Mouse (Mus musculus): ENCODE measurements at regions not wholly inside any gene's neighbourhood (a gene's known extent, or its start where the extent isn't known, plus 50 kb on each side); places are given as distances from the start of the nearest gene placed in this dataset.

DNA sequence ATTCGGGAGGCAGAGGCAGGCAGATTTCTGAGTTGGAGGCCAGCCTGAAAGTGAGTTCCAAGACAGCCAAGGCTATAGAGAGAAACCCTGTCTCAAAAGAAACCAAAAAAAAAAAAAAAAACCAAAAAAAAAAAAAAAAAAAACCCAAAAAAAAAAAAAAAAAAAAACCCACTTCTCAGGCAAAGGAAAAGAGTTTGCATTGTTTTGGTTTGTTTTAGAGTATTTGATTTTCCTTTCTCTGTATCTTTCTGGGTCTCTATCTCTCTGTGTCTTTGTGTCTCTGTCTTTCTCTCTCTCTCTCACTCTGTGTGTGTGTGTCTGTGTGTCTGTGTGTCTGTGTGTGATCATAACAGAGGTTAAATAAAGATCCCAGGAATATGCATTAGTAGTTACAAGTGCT, 95.7 kb upstream of the AI593442 start:
- TF ChIP-seq CTCF (IDR thresholded peaks at IDR 0.05; ENCODE audit: low read depth, low read length) = no peak
- no peak for TF ChIP-seq POLR2A (IDR thresholded peaks at IDR 0.05; ENCODE audit: extremely low read depth, insufficient read depth, low read length)

Measured in liver, adult 2 months (tissue).